Mouse (Mus musculus) neural tube, embryonic 14.5 days (tissue): ENCODE data around the gene 4921536K21Rik. TPM values are rescaled to one million over a fixed set of nuclear protein-coding genes. Genes with fewer than 3 reads are reported as not detected.

Experiments used
- ATAC-seq: fragments of 200-750 bp; cut with Nextera tagmentation; 2 replicates; pipeline ENCODE4 v1.8.0; 2017; ENCODE audit warnings: low read depth, mild to moderate bottlenecking, moderate TSS enrichment, moderate library complexity
- H3K27ac ChIP-seq: fragments of 300-500 bp; sonication (generic); 2 replicates; pipeline ENCODE4 v1.5.1; 2014; ENCODE audit warnings: low read depth, mild to moderate bottlenecking, control low read depth, low read length, moderate library complexity, mixed read lengths
- H3K27me3 ChIP-seq: fragments of 300-500 bp; sonication (generic); 2 replicates; pipeline ENCODE4 v1.6.1; 2014; ENCODE audit warnings: low read length; ENCODE audit not compliant: control insufficient read depth, insufficient read depth
- H3K36me3 ChIP-seq: fragments of 300-500 bp; sonication (generic); 2 replicates; pipeline ENCODE4 v1.6.1; 2014; ENCODE audit warnings: low read length, mixed read lengths; ENCODE audit not compliant: control insufficient read depth, insufficient read depth
- H3K4me1 ChIP-seq: fragments of 300-500 bp; sonication (generic); 2 replicates; pipeline ENCODE4 v1.6.1; 2014; ENCODE audit warnings: low read length; ENCODE audit not compliant: control insufficient read depth, insufficient read depth
- H3K4me2 ChIP-seq: fragments of 300-500 bp; sonication (generic); 2 replicates; pipeline ENCODE4 v1.6.1; 2014; ENCODE audit warnings: mild to moderate bottlenecking, low read depth, low read length, control low read depth
- H3K4me3 ChIP-seq: fragments of 300-500 bp; sonication (generic); 2 replicates; pipeline ENCODE4 v1.5.1; 2014; ENCODE audit warnings: low read depth, low read length, control low read depth, mixed read lengths
- H3K9ac ChIP-seq: fragments of 300-500 bp; sonication (generic); replicated peaks from 2 replicates; pipeline ENCODE4 v1.6.1; 2014; ENCODE audit warnings: low read depth, mild to moderate bottlenecking, control low read depth, low read length, mixed read lengths
- H3K9me3 ChIP-seq: fragments of 300-500 bp; sonication (generic); 2 replicates; pipeline ENCODE4 v1.6.1; 2016; ENCODE audit warnings: low read length; ENCODE audit not compliant: control insufficient read depth
- WGBS: fragments of 180-500 bp; shearing (Covaris S2); extraction: QIAGEN DNeasy Blood & Tissue Kit; methylation state at CpG from one replicate; pipeline ENCODE4 v1.1.7; 2014; 5-methylcytosine and 5-hydroxymethylcytosine counted together
- polyA plus RNA-seq: library from polyadenylated mRNA; unstranded; fragments of >200 nt; fragmentation: Nextera tagmentation; extraction: Ambion mirVana; gene quantifications from 2 replicates; pipeline ENCODE4 v1.2.1, GENCODE M21; 2014

4921536K21Rik gene
- polyA plus RNA-seq, 1 experiment from 2014 or later: 0.17 TPM

- no peak for ATAC-seq
- H3K4me3 ChIP-seq: no peak overlapping the region
- no peak overlapping the region for H3K27ac ChIP-seq
- H3K9ac ChIP-seq: no peak overlapping the region
- H3K36me3 ChIP-seq: no peaks in the 10 kb centered on the region; the same call in none of the 2 replicates
- no peaks in the 10 kb centered on the region for H3K9me3 ChIP-seq
- 78% methylated on average over 5 of the region's 5 CpGs for WGBS
- H3K27me3 ChIP-seq: no peaks in the 10 kb centered on the region
- H3K4me1 ChIP-seq: no peaks in the 10 kb centered on the region
- no peak overlapping the region for H3K4me2 ChIP-seq
Measured at GRCm38 (mm10) chr11:3903046-3903445, 8.1 kb upstream of the 4921536K21Rik start.

GRCm38 (mm10) chr11:3902516-3902915, 7.6 kb upstream of the 4921536K21Rik start:
- no peaks in the 10 kb centered on the region; the same call in none of the 2 replicates for H3K36me3 ChIP-seq
- WGBS: 88% methylated on average over 3 of the region's 3 CpGs
- no peaks in the 10 kb centered on the region for H3K27me3 ChIP-seq
- H3K4me1 ChIP-seq: no peaks in the 10 kb centered on the region
- no peak overlapping the region for H3K4me3 ChIP-seq
- ATAC-seq: no peak
- no peak overlapping the region for H3K27ac ChIP-seq
- no peak overlapping the region for H3K9ac ChIP-seq
- no peaks in the 10 kb centered on the region for H3K9me3 ChIP-seq
- no peak overlapping the region for H3K4me2 ChIP-seq

DNA sequence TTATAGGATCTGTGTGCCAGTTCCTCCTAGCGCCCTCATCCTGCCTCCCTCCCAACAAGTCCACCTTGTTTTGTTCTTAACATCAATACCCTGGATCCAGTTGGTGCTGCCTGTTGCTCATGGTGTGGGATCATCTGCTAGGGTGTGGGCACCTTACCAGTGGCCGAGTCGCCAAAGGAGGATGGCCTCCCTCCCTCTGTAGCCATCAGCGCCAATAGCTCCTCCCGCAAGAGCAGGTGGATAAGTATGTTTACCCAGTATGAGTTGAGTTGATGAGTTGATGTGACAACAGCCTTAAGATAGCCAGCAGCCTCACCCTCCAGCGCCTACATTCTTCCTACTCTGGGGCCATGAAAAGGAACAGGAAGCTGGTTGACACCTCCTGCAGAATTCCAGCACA, 5.4 kb upstream of the 4921536K21Rik start:
- Histone ChIP-seq H3K36me3 (peaks cover 2% of the 10 kb centered on the region; the same call in 1 of the 2 replicates), H3K4me2 (no peak overlapping the region), H3K4me1 (no peaks in the 10 kb centered on the region), H3K27ac (no peak overlapping the region), H3K4me3 (no peak overlapping the region), H3K27me3 (no peaks in the 10 kb centered on the region), H3K9ac (no peak overlapping the region), H3K9me3 (no peaks in the 10 kb centered on the region)
- ATAC-seq: no peak
- WGBS: 87% methylated on average over 6 of the region's 6 CpGs

DNA sequence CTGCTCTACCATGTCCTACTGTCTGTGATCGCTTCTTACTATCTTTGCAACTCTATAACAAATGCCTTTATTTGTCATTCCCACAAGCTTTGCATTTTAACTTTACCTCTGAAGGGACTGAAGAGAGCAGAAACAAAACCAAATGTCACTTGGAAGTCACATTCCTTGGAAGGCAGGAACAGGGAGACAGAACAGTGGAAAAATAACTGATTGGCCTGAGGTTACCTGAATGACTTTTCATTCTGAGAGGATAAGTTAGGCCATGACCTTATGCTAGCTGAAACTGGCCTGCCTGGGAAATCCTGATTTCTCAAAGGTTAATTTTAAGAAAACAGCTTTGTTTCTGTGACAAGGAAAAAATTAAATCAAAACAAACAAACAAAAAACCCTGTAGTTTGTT, 1.0 kb upstream of the 4921536K21Rik start:
- 96% methylated on average over 1 of the region's 1 CpGs for WGBS
- no peak overlapping the region for H3K4me3 ChIP-seq
- no peaks in the 10 kb centered on the region for H3K9me3 ChIP-seq
- H3K27ac ChIP-seq: no peak overlapping the region
- H3K4me2 ChIP-seq: no peak overlapping the region
- no peak overlapping the region for H3K9ac ChIP-seq
- H3K36me3 ChIP-seq: peaks cover 2% of the 10 kb centered on the region; the same call in 1 of the 2 replicates
- H3K4me1 ChIP-seq: 0 out of 2 replicates have a peak, but pooled peaks cover 2% of the 10 kb centered on the region
- H3K27me3 ChIP-seq: no peaks in the 10 kb centered on the region
- no peak for ATAC-seq

DNA sequence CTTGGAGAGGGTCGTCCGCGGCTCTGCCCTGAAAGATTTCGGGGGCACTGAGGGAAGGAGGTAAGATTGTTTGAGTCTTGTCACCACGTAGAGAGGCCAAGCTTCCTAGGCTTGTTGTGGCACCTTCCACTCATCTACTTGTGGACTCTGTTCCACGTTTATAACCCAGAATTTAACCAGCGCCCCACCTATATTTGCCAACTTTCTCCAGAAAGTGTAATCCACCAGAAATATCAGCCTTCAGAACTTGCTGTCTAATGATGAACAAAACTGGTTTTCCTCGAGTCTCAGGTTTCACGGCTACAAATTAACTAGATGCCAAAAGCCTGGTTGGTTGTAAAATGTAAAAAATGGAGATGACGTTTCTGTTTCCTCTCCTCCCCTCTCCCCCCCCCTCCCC, 560 bp upstream of the 4921536K21Rik start:
- Histone ChIP-seq H3K9me3 (no peaks in the 10 kb centered on the region), H3K27ac (peak overlapping the region; percentile 36), H3K4me3 (peak overlapping the region; percentile 53), H3K4me1 (0 out of 2 replicates have a peak, but pooled peaks cover 2% of the 10 kb centered on the region), H3K27me3 (no peaks in the 10 kb centered on the region), H3K36me3 (peaks cover 2% of the 10 kb centered on the region; the same call in 1 of the 2 replicates), H3K9ac (peak overlapping the region; percentile 67), H3K4me2 (peak overlapping the region; percentile 80)
- WGBS: 3% methylated on average over 9 of the region's 10 CpGs
- ATAC-seq: no peak; the same call in 1 of the 2 replicates

GRCm38 (mm10) chr11:3893970-3894369, 928 bp downstream of the 4921536K21Rik start:
- ATAC-seq: no peak
- Histone ChIP-seq H3K9me3 (no peaks in the 10 kb centered on the region), H3K4me2 (peak overlapping the region; percentile 80; the same call in 1 of the 2 replicates), H3K27me3 (no peaks in the 10 kb centered on the region), H3K4me1 (0 out of 2 replicates have a peak, but pooled peaks cover 2% of the 10 kb centered on the region), H3K36me3 (peaks cover 2% of the 10 kb centered on the region; the same call in 1 of the 2 replicates), H3K27ac (no peak overlapping the region), H3K4me3 (no peak overlapping the region; the same call in 1 of the 2 replicates), H3K9ac (peak overlapping the region; percentile 67; the same call in 1 of the 2 replicates)
- 84% methylated on average over 6 of the region's 6 CpGs for WGBS

DNA sequence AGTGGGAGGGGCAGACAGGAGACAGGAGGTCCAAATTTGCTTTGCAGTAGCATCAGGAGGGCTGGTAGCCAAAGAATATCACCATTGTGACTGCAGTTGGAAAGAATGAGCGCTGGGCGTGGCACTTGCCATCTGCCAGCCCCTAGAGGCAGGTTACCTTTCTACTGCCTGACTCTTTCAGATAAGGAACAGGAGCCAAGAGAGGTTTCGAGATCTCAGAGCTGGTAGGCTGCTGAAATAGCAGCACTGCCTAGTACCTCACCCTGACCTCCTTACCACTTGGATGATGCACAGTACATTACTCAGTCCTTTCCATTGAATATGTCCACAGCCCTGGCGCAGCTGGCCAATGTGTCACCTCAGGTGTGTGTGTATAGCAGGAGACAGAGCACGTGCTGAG, 7.6 kb downstream of the 4921536K21Rik start:
- no peak overlapping the region for H3K4me3 ChIP-seq
- ATAC-seq: no peak
- H3K36me3 ChIP-seq: no peaks in the 10 kb centered on the region
- no peak overlapping the region for H3K4me2 ChIP-seq
- no peaks in the 10 kb centered on the region for H3K27me3 ChIP-seq
- no peak overlapping the region for H3K27ac ChIP-seq
- no peaks in the 10 kb centered on the region for H3K9me3 ChIP-seq
- H3K4me1 ChIP-seq: no peaks in the 10 kb centered on the region
- H3K9ac ChIP-seq: no peak overlapping the region
- 83% methylated on average over 5 of the region's 5 CpGs for WGBS

DNA sequence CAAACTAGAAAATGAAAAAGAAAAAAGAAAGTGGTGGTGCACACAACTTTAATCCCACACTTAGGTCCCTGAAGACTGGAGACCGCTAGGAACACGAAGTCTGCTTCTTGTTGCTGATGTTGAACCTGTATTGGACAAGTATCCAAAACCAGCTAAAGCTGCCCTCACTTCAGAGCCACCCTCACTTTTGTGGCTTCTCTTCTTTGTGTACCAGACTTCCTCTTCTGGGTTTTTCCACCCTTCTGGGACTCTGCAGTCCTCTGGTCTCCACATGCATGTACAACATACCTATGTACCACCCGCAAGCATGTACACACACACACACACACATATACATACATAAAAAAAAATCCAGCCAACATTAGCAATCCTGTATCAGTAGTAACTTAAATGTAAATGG, 11.2 kb downstream of the 4921536K21Rik start:
- 80% methylated on average over 3 of the region's 3 CpGs for WGBS
- H3K4me1 ChIP-seq: no peaks in the 10 kb centered on the region
- no peaks in the 10 kb centered on the region for H3K27me3 ChIP-seq
- H3K4me3 ChIP-seq: no peak overlapping the region
- no peak overlapping the region for H3K4me2 ChIP-seq
- no peaks in the 10 kb centered on the region for H3K36me3 ChIP-seq
- H3K9me3 ChIP-seq: no peaks in the 10 kb centered on the region
- no peak overlapping the region for H3K9ac ChIP-seq
- ATAC-seq: no peak
- H3K27ac ChIP-seq: no peak overlapping the region

- H3K4me2 ChIP-seq: no peak overlapping the region
- no peak overlapping the region for H3K9ac ChIP-seq
- WGBS: 36% methylated on average over 2 of the region's 2 CpGs
Measured at GRCm38 (mm10) chr11:3879836-3880235, 15.1 kb downstream of the 4921536K21Rik start.

More at GRCm38 (mm10) chr11:3879836-3880235, 15.1 kb downstream of the 4921536K21Rik start:
- ATAC-seq: no peak
- H3K36me3 ChIP-seq: no peaks in the 10 kb centered on the region
- H3K4me3 ChIP-seq: no peak overlapping the region
- no peaks in the 10 kb centered on the region for H3K4me1 ChIP-seq
- no peaks in the 10 kb centered on the region for H3K9me3 ChIP-seq
- H3K27ac ChIP-seq: no peak overlapping the region
- no peaks in the 10 kb centered on the region for H3K27me3 ChIP-seq
